Mouse (Mus musculus) T-helper 1 cell (primary cell): ENCODE measurements at regions not wholly inside any gene's neighbourhood (a gene's known extent, or its start where the extent isn't known, plus 50 kb on each side); places are given as distances from the start of the nearest gene placed in this dataset.

Source experiments
- in situ Hi-C: fragments of 300-600 bp; cut with MboI, MseI; formaldehyde crosslinking; loops from one replicate; pipeline ENCODE4 v1.15.1; 2025; ENCODE audit warnings: high pct_unique_total_duplicates

DNA sequence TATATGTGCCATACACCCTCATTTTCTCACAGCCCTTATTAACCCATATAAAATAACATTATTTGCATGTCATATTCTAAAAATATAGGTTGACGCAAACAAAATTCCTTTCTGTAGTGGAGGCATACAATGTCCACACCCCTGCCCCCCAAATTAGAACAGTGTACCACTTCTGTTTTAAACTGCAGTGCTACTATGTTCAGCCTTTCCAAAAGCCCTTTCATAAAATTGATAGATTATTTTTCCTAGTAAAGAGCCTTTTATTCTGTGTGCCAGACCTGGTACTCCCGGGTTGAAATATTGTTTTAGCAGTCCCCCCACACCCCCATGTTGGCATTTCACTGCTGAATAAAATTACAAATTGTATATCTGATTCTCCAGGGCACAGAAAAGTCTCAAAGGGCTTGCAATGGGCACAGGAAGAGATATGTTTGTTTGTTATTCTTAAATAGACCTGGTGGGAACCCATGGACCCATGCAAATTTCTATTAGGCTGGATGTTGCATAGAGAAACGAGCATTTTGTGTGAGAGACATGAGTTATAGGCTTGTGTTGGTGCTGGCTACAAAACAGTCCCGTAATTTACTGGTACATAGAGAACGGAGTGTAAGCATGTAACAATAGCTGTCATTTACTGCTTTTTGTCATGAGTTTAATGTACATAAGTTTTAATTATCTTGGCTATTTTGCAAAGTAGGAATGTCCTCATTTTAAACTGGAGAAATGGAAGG lies 192.4 kb upstream of the Tenm3 start:
- in situ Hi-C loops: no loop called here

DNA sequence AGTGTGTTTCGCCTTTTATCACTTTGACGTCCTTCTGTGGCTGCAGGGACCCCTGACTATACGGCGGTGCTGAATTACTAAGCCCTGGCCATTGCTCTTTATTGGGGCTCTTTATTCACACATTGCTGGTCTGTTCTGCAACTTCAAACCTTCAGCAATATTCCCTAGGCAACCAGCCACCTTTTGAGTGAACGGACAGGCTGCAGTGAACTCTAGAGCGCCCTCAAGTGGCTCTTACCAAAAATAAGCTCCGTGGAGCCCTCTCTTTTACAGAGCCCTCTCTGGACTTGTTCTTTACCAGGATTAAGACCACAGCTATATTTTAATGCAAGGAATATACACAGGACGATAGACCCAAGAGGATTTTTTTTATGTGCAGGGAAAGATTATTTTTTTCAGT lies 191.8 kb upstream of the Tenm3 start:
- in situ Hi-C loops: no loop called here

DNA sequence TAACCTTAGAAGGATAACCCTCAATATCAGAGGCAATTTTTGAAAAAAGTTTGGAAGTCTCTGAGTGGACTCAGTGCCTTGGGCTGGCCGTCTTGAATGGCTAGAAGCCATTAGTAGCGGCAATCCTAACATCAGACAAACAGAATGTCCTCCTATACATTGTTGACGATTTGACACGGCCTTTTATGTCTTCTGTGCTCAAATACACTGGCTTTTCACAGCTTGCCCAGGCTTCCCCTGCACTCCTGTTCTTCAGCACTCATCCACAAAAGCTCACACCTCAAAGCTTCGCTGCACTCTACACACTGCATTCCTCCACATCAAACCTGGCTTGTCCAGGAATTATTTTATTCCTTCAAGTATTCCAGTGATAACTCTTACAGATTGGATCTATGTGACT lies 186.5 kb upstream of the Tenm3 start:
- in situ Hi-C loops: no loop called here

DNA sequence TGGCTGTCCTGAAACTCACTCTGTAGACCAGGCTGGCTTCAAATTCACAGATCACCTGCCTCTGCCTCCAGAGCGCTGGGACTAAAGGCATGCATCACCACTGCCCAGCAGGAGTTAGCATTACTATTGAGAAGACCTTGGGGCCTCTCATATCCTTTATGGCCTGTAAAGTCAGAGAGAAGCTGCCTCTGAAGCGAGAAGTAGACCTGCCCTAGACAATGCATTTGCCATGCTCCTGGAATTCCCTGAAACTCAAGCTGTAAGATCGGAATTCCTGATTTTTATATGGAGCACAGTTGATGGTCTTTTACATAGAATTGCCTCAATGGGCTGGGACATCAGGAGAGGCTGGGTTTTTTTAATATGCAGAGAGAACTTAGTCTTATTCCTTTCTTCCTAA lies 174.0 kb upstream of the Tenm3 start:
- in situ Hi-C loops: loop anchor here (10.0 kb wide), 1 partner anchor 613 kb away; no protein-coding TSS in a partner anchor

DNA sequence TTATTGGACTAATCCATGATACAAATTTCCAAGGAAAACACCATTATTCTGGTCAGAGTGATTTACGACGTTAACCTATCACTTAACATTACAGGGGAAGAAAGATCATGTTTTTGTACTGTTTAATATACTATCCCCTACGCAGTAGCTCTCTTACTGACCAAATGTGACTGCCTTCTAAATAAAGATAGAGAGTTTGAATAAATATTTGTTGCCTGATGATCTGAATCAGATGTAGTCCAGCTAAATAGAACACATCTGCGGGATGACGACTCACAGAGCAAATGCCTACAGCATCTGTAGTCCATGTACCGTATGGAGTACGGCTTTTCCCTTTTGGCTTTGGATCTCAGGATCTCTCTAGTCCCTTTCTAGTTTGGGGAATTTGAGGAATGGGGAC lies 171.9 kb upstream of the Tenm3 start:
- in situ Hi-C loops: loop anchor here (10.0 kb wide), 1 partner anchor 611 kb away; no protein-coding TSS in a partner anchor

DNA sequence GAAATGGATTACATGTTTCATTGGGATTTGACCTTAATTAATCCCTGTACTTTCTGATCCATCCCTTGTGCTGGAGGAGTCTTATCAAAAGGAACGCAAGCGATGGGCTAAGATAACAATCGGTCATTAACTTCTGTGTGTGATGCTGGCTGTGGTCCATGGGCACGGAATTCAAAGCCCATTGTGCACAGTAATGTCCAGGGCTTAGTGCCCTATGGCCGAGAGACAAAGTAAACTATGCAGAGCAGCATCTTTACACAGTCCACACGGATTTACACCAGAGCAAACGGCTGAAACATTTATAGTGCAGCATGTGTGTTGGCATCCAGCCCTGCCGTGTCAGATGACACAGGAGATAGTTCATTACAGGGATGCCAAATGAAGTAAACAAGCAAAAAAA lies 171.4 kb upstream of the Tenm3 start:
- in situ Hi-C loops: loop anchor here (10.0 kb wide), 1 partner anchor 610 kb away; no protein-coding TSS in a partner anchor

DNA sequence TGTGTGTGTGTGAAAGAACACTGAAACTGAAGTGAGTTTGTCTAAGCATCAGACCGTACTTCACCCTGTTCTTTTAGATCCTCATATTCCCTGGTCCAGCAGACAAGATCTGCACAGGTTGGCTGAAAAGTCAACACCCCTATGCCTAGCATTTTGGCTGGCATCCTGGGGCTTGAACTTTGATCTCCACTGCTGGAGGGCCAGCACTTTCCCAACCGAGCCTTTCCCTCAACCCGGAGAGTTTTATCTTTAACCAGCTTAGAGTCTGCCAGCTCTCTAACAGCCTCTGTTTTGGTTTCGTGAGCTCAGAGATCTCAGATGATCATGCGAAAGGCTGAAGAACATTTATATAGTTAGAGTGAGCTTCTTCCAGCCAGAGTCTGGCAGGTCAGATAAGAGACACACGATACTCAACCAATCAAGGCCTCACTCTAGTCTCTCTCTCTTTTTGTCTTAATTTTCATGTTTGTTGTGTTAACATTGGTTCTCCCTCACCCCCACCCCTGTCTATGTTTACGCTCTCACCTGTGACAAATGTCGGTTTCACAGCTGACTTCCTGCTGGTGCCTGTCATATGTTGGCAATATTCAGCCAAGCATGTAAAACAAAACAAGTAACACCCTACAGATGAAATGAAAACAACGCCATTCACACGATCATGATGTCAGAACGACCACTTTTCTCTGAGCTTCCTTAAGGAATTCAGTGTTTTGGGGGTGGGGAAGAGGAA lies 162.7 kb upstream of the Tenm3 start:
- in situ Hi-C loops: no loop called here

DNA sequence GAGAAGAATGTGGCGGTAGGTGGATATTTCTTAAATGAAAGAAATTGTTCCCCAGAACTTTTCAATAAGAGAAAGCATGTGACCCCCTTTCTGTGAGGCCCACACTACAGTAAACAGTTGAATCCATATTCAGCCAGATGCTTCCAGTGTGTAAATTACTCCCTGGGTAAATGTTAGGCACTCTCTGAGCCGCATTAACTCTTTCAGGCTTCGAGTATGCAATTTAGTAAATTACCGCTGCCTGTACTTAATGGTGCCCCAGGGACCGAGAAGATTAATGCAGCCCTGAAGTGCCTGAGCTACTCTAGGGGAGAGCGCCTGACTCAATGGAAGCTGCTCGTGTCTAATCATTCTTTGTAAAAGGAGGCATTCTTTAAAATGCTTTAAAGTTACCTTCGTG lies 137.9 kb upstream of the Tenm3 start:
- in situ Hi-C loops: no loop called here

DNA sequence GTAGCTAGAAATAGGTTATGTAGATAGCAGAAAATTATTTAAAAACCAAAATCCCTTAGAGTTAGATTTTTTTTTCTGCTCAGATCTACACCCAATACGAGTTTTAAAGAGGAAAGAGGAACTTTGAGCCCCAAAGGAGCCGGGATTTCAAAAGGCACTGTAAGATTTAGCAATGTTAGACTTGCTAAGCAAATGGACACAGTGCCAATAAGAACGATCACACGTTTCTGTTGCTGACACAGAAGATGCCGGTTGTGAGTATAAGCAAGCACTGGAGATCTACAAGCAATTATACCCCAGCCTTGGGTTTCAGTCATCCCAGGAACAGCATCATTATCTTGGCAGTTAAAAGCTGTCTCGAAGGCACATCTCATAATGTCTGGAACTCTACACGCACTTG lies 137.0 kb upstream of the Tenm3 start:
- in situ Hi-C loops: no loop called here

DNA sequence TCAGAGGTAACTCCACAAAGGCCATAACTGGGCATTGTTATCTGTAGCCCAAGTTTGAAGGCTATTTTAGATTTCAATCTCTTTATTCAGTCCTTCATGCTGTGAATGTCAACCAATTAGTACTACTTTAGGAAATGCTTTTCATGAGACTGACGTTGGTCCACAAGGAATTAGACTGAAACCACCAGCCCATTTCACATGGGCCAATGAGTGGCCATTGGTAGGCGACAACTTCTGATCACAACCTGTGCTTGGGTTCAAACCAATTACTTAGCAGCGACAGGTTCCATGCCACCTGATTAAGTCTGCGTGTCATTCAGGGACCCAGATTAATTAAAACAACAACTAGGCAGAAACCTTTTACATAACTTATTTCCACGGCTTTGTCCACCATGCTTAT lies 126.9 kb upstream of the Tenm3 start:
- in situ Hi-C loops: no loop called here

DNA sequence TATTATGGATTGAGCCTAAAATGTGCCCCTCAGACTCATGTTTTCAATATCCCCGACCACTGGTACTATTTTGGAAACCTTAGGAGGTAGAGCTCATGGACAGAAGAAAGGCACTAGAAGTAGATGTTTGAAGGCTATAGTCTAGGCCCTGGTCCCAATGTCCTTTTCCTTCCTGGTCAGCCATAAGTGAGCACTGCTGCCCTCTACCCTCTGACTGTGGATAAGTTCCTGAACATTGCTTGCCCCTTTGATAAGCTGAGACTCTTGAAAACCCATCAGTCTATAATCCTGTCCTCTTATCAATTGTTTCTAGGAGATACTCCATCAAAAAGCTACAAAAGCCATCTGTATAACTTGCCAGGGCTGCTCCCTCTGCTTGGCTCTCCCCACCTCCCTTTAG lies 121.2 kb upstream of the Tenm3 start:
- in situ Hi-C loops: loop anchor here (10.0 kb wide), 1 partner anchor 1140 kb away; the partner anchor contains the start of genes Cldn22 and Cldn24

DNA sequence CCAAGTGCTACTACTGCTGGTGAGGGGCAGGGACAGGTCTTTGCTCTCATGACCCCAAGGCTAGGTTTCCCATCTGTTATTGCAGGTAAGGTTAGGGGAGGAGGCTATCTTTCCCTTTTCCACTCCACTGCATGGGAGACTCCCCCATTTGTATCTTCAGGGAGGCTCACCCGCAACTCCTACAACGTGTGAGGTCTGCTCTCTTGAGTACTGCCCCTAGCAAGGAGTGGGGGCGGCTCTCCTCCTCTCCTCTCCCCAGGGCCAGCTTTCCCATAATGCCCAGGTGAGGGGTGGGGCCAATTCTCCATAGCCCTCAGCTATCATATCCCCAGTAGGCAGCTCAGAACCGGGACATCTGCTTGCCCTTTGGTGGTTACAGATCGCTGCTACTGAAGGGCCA lies 113.9 kb upstream of the Tenm3 start:
- in situ Hi-C loops: no loop called here

DNA sequence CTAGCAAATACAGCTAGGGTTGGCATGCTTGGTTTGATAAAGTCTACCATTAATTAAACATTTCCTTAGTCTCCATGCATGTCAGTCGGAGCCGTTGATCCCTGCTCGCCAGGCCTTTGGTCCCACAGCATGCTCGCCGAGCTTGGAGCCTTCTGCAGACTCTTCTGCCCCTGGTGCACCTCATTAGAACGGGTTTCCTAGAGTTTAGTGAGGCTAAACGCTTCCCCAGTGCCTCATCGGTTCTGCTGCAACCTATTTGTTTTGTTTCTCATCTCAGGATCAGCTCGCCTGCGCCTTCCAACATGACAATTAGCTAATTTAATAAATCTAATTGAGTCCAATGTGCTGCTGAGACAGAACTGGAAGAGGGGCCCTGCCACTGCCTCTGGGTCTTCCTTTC lies 107.7 kb upstream of the Tenm3 start:
- in situ Hi-C loops: no loop called here

DNA sequence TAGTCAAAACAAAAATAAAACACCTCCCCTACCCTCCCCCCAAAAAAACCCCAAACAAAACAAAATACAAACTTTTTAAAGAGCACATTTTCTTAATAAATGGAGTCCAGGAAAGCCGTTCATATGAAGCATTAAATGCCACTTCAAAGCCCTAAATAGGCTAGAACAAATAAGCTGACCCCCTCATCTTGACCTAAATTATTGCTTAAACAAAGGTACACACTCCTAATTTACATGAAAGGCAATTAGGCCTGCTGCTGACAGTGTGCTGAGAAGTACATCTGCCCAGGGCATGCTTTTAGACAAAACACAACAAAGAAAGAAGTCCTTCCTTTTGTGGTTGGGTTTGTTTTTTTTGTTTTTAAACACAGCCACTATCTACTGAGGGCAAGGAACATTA lies 100.4 kb upstream of the Tenm3 start:
- in situ Hi-C loops: no loop called here

DNA sequence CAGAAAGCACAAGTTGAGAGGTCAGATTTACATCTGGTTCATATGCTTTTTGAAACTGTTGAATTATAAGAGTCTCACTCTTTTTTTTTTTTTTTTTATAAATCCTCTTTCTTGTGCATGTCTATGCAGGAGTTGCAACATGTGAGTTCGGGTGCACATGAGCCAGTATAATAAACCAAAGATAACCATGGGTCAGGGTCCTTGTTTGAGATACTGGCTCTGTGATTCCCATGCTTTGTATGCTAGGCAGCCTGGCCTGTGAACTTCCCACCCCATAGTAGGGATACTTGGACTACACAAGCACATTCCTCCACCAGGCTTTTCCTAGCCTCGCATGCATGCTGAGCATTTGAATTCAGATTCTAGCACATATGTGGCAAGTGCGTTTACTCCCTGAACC lies 93.4 kb upstream of the Tenm3 start:
- in situ Hi-C loops: no loop called here

DNA sequence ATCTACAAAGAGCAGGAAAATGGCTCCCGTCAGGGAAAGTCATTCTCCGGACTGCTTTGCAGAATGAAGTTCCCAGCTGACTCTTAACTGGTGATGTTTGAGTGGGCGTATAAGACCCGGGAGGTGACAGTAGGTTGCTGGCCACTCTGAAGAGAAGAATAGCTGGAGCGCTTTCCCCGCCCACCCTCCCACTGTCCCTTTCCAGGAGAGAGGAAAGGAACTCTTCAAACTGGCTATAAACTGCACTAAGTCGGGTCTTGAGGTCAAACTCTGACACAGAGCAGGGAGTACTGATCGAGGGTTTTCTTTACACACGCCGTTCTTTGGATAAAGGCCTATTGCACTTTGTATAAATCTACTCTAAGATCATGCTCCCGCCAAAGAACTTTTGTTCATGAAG lies 83.4 kb upstream of the Tenm3 start:
- in situ Hi-C loops: no loop called here

DNA sequence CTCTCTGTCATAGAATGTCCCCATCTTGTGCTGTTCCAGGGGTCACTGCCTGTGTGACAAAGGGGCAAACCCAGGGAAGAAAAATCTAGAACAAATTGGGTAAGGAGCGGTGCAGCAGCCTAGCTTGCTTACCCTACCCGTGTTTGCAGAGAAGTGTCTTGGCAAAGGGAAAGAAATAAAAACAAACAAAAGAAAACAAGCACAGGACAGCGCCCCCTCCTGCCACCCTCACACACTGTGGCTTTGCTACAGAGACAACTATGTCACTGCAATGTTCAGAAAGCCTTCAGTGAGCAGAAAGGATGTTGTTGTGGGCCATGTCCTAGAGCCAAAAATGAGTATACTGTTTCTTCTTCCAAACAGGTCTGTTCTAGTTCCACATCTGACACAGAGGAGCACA lies 71.5 kb upstream of the Tenm3 start:
- in situ Hi-C loops: no loop called here

DNA sequence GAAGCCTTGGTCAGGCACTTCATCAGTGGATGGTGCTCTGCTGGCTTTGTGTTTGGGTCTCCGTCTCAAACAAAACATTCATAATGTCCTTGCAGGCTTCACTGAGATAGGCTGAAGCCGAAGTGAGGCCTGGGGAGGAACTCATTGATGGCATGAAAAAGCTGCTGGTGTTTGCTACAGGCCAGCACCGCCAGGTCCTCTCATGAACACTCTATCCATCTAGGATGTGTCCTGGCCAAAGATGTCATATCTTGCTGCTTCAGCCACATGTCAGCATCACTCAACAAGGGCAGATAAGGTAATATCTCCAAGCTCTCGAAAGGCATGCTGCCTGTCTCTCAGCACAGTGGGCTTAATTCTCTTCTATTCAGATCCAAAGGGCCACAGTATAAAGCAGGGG lies 69.1 kb upstream of the Tenm3 start:
- in situ Hi-C loops: no loop called here

DNA sequence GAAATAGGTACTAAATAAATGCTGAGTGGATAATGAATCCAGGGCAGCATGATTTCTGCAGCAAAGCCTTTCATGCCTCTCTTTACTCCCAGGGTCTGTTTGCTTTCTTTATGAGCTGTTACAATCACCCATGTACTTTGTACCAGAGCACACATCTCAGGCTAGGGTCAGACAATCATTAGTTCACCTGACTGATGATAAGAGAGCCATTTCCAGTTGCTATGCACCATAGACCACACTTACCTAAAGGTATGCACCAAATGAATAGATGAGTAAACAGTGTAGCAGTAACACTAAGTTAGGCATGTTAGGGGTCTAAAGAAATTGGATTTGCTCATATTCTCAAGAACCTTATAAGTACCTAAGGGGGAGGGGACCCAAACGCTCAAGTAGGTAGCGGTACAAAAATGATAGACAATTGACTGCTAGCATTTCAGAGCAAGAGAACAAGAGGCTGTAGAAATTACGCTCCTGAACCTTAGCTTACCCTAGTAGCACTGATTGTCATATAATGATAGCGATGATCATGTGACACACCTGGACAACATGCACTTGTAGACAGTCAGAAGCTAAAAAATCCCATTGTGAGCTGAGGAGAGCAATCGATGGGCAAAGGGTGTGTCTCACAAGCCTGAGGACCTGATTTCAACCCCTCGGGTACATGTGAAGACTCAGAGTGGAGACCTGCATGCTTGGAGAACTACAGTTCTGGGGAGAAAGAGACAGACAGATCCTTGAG lies 58.1 kb upstream of the Tenm3 start:
- in situ Hi-C loops: no loop called here

DNA sequence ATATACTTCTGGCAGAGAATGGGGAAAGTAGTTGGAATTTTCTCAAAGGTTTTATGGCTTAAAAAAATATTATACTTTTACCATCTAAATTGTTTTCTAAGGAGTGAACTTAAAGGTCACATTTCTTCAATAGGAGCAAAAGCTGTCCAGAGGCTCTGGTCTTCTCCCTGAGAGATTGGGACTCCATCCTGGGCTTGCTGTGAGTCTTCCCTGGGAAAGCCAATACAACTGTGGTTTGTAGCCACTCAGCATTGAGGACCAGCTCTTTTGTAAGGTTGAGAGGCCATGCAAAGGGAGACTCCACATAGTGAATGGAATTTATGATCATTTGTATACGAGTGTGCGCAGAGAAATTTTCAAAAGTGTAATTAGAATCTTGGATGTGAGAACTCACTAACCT lies 52.9 kb upstream of the Tenm3 start:
- in situ Hi-C loops: no loop called here

DNA sequence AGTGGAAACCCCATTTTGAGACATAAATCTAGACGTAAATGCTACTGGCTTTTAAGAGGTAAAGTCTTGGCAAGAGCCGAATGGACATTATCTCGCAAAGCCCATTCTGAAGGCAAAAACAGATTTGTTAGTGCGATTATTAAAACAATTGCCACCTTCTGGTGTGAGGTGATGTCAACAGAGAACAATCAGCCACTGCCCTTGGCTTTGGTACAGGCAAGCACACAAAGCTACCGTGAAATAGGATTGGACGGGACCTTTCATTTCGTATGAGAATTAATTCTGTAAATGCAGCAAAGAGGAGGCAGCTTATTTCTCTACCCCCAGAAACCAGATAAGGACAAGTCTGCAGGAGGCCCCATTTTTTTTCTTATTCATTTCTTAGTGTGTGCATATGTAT lies 52.5 kb upstream of the Tenm3 start:
- in situ Hi-C loops: no loop called here

DNA sequence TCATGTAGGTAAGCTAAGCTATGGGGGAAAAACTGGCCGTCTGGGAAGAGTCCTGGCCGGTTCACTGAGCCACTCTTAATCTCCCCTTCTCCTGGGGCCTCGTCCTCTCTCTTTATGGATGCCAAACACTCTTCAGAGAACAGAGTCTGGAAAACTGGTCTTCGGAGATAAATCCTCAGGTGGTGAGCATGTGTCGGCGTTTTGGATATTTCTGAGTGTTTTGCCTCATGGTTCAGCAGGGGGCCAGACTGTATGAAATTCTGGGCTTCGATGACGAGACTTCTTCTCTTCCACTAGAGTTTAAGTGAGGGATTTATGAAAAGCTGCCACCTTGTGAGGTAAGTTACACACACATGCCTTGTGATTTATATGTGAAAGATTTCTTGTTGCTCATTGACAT lies 51.8 kb upstream of the Tenm3 start:
- in situ Hi-C loops: no loop called here
